Mouse (Mus musculus) stomach, postnatal 0 days (tissue): ENCODE measurements around the gene E130308A19Rik.

Source experiments
- CTCF ChIP-seq: IDR thresholded peaks from 2 replicates; pipeline ENCODE4 v1.5.1; 2016; ENCODE audit warnings: antibody characterized with exemption, low read depth, mild to moderate bottlenecking, moderate library complexity
- EP300 ChIP-seq: optimal IDR thresholded peaks from 2 replicates; pipeline ENCODE3; 2016; ENCODE audit warnings: antibody characterized with exemption

DNA sequence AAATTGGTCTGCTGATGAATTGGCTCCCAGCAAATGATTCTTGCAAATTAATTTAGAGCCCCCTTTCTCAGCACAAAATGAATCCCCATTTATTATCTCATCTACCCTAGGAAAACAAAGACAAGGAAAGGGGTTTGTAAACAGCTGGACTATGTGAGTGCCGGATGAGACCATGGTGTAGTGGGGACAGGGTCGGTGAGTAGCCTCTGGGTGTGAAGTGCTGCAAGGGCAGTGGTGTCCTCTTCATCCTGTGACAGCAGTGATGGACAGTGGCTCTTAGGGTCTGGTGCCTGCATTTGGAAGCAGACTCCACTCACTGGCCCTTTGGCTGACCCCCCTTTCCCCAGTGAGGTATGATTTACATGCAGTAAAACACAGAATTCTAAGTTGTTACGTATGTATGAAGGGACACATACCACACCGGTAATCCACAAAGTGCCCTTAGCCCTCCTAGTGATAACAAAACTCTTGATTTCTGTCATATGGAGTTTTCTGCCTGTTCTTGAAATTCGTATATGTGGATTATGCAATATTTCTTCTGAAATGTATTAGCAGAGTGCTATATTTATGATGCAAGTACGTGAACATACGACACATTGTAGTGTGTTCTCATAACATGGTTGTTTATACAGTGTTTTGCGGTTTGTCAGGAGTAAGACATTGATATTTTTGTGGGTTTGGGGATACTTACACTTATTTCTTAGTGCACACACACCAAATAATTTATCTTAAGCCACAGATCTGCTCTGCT lies 49.1 kb downstream of the E130308A19Rik start:
- TF ChIP-seq CTCF (no peak), EP300 (no peak)
